Mouse (Mus musculus) adipocyte (in vitro differentiated cells): ENCODE results near the gene Atg10.
"Not testable (repeated sequence)": the region's sequence is repeated elsewhere in the genome, so short reads cannot be mapped to it uniquely, and the experiment has no call there.

Experiments
- DNase-seq: peaks from one replicate; pipeline ENCODE4 v3.0.0-alpha.2; 2016; ENCODE audit warnings: low spot score

Atg10 gene

GRCm38 (mm10) chr13:90935852-90936251 is 287.9 kb downstream of the Atg10 start:
- no peak for DNase-seq

- peak; percentile 80 for DNase-seq
Measured at GRCm38 (mm10) chr13:90933256-90933655, 290.5 kb downstream of the Atg10 start.

- DNase-seq: peak; percentile 85
Measured at GRCm38 (mm10) chr13:90929847-90930246, 293.9 kb downstream of the Atg10 start.

- DNase-seq: not testable (repeated sequence)
Measured at GRCm38 (mm10) chr13:90928266-90928665, 295.5 kb downstream of the Atg10 start.

DNA sequence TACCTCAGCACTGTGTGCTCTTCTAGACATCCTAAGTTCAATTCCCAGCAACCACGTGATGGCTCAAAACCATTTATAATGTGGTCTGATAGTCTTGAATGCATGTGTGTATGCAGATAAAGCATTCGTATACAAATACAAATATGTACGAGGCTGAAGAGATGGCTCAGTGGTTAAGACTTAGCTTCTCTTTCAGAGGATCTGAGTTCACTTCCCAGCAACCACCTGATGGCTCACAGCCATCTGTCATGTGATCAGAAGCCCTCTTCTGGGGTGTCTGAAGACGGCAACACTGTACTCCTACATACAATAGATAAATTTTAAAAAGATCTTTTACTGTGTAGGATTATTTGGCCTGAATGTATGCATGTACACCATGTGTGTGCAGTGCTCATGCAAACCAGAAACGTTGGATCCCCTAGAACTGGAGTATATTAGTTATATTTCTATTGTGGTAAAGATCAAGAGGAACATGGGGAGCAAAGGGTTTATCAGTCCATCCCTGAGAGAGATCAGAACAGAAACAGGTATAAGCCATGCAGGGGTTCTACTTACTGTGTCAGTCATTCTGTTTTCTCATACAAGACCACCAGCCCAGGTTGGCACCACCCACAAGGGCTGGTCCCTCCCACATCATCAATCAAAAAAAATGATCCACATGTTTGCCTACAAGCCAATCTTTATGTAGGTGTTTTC is 296.7 kb downstream of the Atg10 start:
- no peak for DNase-seq

DNA sequence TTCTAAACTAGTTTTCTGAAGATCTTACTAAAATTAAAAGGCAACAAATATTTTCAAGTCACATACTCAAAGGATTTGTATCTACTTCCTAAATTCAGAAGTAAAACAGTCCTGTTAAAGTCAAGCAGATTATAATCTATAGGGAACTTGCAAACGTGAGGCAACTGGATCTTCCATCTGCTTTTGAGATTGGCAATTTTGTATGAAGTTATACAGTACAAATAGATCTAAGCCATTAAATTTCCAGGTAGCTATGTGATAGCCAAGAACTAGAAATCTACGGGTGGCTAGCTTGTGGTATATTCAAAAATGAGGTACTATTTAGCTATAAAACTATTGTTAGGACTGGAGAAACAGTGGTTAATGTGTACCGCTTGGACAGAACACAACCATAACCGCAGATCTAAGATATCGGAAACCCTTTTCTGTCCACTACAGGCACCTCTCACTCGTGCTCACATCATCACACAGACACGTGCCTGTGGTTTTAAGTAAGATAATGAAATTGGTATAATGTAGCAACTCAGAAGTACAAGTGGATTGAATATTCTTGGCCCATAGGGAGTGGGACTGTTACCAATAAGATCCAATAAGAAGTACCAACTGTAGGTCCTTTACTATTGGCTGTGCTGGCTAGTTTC is 297.5 kb downstream of the Atg10 start:
- DNase-seq: no peak

GRCm38 (mm10) chr13:90925191-90925590 is 298.6 kb downstream of the Atg10 start:
- DNase-seq: no peak

- no peak for DNase-seq
Measured at GRCm38 (mm10) chr13:90924072-90924471, 299.7 kb downstream of the Atg10 start.

- not testable (repeated sequence) for DNase-seq
Measured at GRCm38 (mm10) chr13:90923617-90924016, 300.2 kb downstream of the Atg10 start.

DNA sequence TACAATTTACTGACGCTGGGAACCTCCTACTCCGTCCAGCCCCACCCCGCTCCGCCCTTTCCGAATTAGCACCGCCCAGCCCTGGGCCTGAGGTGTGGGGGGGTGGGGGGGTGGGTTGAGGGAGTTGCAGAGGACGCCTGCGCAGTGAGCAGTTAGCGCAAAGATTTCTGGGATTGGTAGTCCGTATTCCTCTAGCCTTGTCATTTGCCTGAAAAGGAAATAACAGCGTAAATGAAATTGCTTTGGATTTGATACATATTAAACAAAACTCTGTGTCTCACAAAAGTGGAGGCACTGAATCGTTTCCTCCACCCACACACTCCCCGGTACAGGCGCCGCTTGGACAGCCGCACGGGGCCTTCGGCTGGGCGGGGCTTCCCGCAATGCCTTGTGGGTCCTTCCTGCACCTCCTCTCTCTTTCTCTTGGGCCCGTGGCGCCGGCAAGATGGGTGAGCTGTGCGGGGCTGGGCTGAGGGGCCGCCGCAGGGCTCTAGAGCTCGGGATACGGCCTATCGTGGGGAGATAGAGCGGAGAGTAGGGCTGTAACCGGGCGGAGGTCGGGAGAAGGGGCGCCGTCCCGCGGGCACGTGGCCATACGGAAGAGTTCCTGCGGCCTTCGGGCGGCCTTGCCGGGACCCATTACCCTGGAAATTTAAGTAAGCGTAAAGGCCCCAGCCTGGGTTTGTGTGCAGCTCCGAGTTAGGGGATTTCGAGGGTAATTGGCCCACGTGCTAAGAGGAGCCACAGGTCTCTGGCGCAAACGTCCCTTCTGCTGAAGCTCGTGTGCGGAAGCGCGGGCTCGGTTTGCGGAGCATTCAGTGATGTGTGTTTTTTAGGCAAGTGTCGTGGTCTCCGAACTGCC is 300.8 kb downstream of the Atg10 start, which contains the start of gene Rps23:
Gene Rps23, plus strand, starts transcription at position 208 of the 862 bp plus-strand sequence.
- DNase-seq: peak; percentile 95

GRCm38 (mm10) chr13:90914721-90915120 is 309.0 kb downstream of the Atg10 start:
- no peak for DNase-seq

DNA sequence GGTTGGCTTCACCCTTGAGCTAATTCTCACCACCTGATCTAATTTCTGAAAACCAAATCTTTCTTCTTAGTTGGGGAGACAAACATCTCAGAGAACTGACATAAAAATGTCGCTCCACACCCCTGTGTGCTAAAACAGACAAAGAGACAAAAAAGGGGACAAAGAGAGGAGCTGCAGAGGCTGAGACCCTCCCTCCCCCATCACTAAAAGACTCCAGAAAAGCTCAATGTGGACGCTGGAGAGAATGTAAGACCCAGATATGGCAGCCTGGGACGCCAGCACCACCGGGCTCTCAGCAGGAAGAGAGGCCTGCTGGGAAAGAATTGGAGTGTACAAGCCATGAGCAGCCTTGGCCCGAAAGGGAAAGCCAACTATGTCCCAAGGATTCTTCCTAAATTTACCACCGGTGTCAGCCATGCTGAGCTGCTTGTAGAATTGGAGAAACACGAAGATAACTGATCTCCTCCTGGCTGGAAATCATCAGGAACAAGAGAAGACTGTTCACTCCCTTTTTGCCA is 310.0 kb downstream of the Atg10 start:
- DNase-seq: no peak

DNA sequence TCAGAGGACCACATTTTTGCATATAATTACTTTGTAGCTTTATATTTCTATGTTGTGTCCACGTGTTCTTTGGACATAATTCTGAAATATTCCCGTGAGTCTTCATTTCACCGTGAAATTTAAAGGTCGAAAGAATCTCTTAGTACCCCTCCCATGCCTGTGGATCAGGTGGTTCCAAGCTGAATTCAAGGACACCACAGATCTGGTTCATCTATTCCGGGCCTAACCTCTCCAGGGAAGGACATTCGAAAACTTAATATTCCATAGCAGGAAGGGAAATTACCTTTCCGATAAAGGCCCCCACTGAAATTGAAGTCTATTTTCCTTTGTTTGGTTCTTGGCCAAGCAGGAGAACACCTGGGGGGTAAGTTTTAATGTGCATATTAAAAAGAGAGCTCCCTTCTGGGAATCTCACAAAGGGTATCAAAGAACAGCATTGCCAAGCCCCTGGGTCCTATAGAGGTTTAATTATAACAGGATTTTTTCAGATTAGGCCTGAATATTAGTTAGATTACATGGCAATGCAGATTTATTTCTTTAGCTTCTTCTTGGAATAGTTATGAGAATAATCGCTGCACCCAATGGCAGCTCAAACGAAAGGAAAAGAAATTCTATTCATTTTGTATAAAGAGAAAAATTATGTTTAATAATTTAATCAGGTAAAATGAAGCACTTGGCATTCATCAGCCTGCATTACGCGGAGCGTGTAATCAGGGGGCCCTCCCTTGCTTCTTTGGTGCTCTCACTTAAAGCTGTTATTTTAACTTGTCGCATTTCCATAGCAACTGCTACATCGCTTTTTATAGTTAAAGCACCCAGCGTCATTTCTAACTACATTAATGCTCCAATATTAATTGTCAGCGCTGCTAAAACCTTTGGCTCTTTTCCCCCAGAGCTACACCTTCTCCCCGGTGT is 310.8 kb downstream of the Atg10 start:
- no peak for DNase-seq

GRCm38 (mm10) chr13:90907376-90907775 is 316.4 kb downstream of the Atg10 start:
- DNase-seq: no peak

DNA sequence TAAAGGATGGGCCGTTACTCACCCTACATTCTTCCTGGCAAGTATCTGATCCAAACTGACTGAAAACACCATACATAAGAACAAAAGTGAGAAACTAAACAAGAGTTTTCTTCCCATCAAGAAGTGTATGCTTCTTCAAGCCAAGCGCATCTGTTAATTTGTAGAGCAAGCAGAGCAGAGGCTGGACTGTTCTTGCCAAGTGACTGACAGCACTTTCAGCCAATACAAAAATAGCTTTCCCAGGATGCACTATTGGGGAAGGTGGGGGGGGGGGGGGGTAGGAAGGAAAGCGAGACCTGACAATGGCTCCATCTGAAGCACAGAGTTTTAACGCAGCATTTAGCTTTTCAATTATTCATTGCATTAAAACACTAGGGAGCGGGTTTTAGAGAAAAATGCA is 318.6 kb downstream of the Atg10 start, which contains the start of gene Atp6ap1l:
Gene Atp6ap1l, minus strand, starts transcription at position 180 of the 400 bp plus-strand sequence.
- DNase-seq: no peak

DNA sequence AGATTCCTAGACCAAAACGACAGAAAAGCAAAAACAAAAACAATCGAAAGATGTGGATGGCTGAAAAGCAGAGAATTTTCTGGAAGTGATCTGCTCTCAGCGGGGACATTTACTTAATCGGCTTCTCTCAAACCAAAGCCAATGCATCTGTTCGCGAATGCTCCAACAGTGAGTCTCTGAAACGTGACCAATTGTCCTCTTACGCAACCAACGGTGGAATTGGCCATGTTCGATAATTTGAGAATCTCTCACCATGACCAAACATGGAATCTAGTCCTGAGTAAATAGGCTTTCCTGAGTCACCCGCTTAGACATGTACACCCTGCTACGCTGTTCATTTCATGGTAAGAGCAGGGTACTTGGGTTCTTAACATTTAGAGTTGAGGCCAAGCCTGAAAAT is 326.9 kb downstream of the Atg10 start:
- no peak for DNase-seq

- peak; percentile 20 for DNase-seq
Measured at GRCm38 (mm10) chr13:90896098-90896497, 327.7 kb downstream of the Atg10 start.

DNA sequence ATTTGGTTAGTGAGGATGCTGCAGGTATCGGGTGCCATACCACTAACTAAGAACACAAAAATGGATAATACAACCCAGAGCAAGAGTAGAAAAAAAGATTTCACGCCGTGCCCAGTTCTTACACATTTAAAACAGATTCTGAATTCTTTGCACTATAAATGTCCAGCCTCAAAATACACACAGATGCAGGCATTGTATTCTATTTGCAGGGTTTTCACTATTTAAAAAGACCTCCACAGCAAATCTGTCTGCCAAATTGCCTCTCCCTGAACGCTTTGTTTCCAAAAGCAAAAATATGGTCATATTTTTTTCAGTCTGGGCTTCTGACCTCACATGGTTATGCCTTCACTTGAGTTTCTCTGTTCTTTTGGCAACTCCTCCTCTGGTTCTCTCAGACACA is 328.9 kb downstream of the Atg10 start:
- no peak for DNase-seq

GRCm38 (mm10) chr13:90890111-90890510 is 333.7 kb downstream of the Atg10 start:
- DNase-seq: no peak

DNA sequence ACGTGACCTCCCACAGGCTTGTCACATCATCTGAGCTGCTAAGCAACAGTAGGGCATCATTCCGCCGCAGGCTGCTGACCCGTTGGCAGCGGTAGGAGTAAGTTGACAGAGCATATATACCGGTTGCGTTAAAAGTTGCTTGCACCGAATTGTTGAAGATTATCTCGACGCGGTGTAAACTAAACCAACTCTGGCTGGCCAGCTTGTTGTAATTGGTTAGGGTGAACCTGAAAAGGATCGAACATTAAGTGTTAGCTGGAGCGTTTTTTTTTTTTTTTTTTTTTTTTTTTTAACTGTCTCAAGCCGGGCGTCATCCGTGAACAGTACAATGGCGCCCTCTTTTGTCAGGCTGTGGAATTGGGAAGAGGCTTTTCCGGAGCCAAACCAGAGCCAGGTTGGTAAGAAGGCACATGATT is 337.2 kb downstream of the Atg10 start:
- DNase-seq: peak; percentile 86

DNA sequence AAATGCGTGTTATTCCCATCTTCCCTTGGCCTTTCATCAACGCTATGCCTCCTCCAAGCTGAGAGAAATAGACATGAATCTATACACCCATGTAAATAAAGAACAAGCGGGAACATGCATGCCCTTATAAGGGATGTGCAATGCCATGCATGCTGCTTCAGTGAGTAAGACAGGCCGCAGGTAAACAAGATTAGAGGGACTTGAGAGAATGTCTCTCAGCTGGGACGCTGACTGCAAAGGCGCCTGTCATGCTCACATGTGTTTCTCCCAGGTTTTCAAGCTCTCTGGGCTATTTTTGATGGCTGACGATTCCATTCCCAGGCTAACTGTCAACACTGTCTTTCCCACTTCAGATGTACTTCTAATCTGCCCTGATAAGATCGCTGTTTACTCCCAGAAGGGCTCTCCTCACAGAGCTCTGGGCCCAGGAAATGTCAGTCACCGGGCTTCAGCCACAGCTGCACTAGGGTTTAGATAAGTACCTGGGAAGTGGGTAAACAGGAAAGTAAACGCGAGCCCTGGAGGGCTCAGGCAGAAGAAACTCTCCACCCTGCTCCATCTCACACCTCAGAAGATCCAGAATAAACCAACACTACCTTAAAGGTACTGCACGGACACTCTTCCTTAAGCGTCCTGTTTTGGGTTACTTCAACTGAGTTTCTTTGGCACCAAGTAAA is 337.8 kb downstream of the Atg10 start:
- no peak for DNase-seq
